Mouse (Mus musculus): ENCODE results near the gene Tmem175. TPM values are rescaled to one million over a fixed set of nuclear protein-coding genes. Genes with fewer than 3 reads are reported as not detected.

The Tmem175 gene
- polyA plus RNA-seq, 1 experiment from 2014 or later: 17.8 TPM

DNA sequence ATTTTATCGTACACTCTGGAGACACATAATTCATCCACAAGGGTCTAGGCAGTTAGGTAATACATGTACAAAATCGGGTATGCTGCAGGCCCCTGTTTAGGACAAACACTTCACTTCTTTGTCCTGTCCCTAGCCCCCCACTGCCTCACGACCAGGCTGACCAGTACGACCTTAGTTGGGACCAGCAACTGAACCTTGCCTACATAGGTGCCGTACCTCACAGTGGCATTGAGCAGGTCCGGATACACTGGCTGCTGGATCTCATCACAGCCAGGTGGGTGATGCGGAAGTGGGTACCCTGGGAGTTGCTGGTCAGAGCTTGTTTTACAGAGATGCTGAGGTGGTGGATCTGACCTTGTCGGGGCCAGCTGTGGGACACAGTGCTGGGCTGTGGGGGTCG is 40.4 kb downstream of the Tmem175 start:
- 65% methylated on average over 9 of the region's 9 CpGs for WGBS (ENCODE audit: insufficient replicate concordance)
- Histone ChIP-seq H3K27ac (peak overlapping the region; percentile 89), H3K9me3 (replicated peaks) (no peaks in the 10 kb centered on the region), H3K4me2 (peak overlapping the region; percentile 82), H3K36me3 (peaks cover 30% of the 10 kb centered on the region), H3K4me3 (peak overlapping the region; percentile 69), H3K27me3 (replicated peaks) (peaks cover 2% of the 10 kb centered on the region; the same call in 1 of the 2 replicates), H3K9ac (peak overlapping the region; percentile 81), H3K4me1 (peaks cover 62% of the 10 kb centered on the region)
- ATAC-seq: no peak

DNA sequence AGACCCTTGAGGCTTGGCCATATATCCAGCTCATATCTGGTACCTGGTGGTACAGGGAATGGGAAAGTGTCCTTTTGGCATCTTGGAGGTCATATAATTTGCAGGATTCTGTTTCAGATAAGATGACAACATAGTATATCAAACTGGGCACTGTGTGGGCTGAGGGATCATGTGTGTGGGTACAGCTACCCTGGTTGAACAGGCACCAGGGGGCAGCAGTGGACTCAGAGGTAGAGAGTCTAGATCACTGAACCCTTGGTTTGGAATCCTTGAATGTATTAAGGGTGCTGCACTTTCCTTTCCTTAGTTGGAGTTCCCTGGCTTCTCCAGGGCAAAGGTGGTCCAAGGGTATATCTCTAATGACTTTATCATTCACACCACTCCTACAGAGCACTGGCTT is 41.2 kb downstream of the Tmem175 start:
- peak; percentile 40 for ATAC-seq
- H3K4me1 ChIP-seq: peaks cover 70% of the 10 kb centered on the region
- H3K9ac ChIP-seq: no peak overlapping the region
- no peaks in the 10 kb centered on the region for H3K9me3 ChIP-seq (replicated peaks)
- peak overlapping the region; percentile 89; the same call in 1 of the 2 replicates for H3K27ac ChIP-seq
- peak overlapping the region; percentile 82; the same call in 1 of the 2 replicates for H3K4me2 ChIP-seq
- H3K27me3 ChIP-seq (replicated peaks): no peaks in the 10 kb centered on the region
- H3K4me3 ChIP-seq: no peak overlapping the region
- peaks cover 30% of the 10 kb centered on the region for H3K36me3 ChIP-seq

DNA sequence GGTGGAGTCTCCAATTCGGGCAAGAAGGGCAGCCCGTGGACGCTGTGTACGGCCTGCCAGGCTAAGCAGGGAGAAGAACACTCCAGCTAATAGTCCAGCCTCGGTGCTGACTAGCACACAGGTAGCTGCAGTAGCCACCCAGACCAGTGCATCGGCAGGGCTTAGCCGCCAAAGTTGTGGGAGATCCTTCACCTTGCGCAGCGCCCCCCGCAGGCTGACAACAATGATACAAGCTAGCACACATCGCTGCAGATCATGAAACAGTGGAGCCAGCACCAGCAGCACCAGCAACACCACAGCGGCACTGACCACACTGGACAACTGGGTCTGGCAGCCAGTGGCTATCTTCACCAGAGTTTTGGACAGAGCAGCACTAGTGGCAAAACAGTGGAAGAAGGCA is 42.2 kb downstream of the Tmem175 start:
- H3K36me3 ChIP-seq: peaks cover 30% of the 10 kb centered on the region
- no peaks in the 10 kb centered on the region for H3K27me3 ChIP-seq (replicated peaks)
- 88% methylated on average over 12 of the region's 12 CpGs for WGBS (ENCODE audit: insufficient replicate concordance)
- no peak overlapping the region for H3K9ac ChIP-seq
- no peak overlapping the region for H3K4me3 ChIP-seq
- H3K4me1 ChIP-seq: peaks cover 80% of the 10 kb centered on the region
- peak overlapping the region; percentile 49; the same call in 1 of the 2 replicates for H3K27ac ChIP-seq
- no peak for ATAC-seq
- H3K4me2 ChIP-seq: no peak overlapping the region
- no peaks in the 10 kb centered on the region for H3K9me3 ChIP-seq (replicated peaks)

DNA sequence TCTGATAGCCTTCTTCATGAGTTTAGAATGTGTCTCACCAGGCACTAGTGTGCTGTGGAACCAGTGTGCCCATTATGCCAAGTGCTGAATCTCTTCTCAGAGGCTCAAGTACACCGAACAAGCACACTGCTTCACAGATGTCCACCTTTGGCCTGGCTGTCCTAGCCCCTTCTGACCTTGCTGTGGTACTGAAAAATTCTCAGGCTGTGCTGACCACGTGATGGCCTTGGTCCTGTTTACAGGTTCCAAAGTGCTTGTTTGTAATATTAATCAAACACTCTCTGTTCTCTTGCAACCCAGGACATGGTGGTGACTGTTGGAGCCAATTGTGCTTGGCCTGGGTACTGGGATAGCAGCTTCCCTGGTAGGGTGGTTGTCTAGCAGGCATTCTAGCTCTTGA is 45.1 kb downstream of the Tmem175 start:
- H3K27me3 ChIP-seq (replicated peaks): no peaks in the 10 kb centered on the region
- peaks cover 30% of the 10 kb centered on the region for H3K36me3 ChIP-seq
- no peak for ATAC-seq
- H3K4me1 ChIP-seq: peaks cover 92% of the 10 kb centered on the region
- peak overlapping the region; percentile 76 for H3K9ac ChIP-seq
- H3K4me3 ChIP-seq: peak overlapping the region; percentile 57
- 56% methylated on average over 2 of the region's 2 CpGs for WGBS (ENCODE audit: insufficient replicate concordance)
- peak overlapping the region; percentile 96 for H3K27ac ChIP-seq
- peak overlapping the region; percentile 78 for H3K4me2 ChIP-seq
- H3K9me3 ChIP-seq (replicated peaks): no peaks in the 10 kb centered on the region

DNA sequence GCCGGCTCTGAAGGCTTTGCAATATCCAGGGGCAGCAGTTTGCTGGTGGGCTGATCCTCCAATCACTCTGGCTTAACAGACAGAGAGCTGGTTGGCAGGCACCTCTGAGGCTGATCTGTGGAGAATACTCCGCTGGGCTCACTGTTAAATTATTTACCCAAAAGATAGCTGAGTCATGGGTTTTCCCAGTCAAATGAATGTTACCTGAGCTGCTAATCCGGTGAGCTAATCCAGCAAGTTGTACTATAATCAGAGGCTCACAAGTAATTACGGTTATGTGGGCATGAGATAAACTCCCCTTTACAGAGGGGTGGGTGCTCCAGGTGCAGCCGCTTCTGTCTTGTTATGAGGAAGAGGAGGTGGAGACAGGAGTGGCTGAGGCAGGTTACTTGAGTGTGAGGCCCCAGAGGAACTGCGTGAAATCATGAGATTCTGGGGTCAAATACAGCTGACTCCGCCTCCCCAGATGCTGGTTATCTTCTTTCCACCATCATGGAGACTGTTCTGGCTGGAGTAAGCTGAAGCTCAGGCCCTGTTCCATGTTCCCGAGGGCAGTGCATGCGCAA is 45.8 kb downstream of the Tmem175 start, which contains the start of gene Slc26a1:
Gene Slc26a1, minus strand, starts transcription at position 319 of the 566 bp plus-strand sequence.
- peak within 1 kb of the TSS; percentile 76 for H3K9ac ChIP-seq
- H3K27ac ChIP-seq: peak within 1 kb of the TSS; percentile 96
- H3K4me3 ChIP-seq: peak within 1 kb of the TSS; percentile 57
- H3K36me3 ChIP-seq: peaks cover 30% of the 10 kb centered on the region
- peaks cover 90% of the 10 kb centered on the region for H3K4me1 ChIP-seq
- H3K27me3 ChIP-seq (replicated peaks): no peaks in the 10 kb centered on the region
- peak; percentile 59 for ATAC-seq
- peak within 1 kb of the TSS; percentile 78 for H3K4me2 ChIP-seq
- 26% methylated on average over 9 of the region's 9 CpGs for WGBS (ENCODE audit: insufficient replicate concordance)
- no peaks in the 10 kb centered on the region for H3K9me3 ChIP-seq (replicated peaks)

DNA sequence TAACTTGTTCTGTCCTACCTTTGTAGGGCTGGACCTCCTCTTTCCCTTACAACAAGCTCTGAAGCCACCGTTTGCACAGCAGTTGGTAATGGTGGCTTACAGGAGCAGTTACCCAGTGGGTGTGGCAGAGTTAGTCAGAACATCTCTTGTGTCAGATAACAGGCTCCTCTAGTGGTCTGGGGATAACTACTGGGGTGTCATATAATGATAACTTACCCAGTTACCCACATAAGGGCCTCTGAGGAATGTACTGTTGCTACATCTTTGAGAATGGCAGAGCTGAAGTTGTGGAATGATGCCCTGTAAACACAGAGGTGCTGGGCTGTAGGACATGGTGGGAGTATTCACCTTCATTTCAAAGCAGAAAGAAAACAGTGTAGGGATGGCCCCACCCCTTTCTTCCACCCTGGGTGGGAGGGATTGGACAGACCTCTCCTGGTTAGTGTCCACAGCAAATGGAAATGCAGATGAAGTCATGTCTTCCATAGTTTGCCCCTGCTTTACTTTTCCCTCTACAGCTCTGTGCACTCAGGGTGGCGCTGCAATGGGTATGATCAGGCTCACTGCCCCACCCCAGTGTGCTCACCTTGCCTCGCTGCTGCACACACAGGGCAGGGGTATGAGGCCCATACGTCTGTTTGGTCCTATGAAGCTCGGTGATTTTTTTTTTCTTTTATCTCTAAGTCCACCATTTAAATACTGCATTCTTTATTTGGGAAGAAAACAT is 47.4 kb downstream of the Tmem175 start:
- H3K9ac ChIP-seq: peak overlapping the region; percentile 76
- peak; percentile 85 for ATAC-seq
- 4% methylated on average over 5 of the region's 5 CpGs for WGBS (ENCODE audit: insufficient replicate concordance)

DNA sequence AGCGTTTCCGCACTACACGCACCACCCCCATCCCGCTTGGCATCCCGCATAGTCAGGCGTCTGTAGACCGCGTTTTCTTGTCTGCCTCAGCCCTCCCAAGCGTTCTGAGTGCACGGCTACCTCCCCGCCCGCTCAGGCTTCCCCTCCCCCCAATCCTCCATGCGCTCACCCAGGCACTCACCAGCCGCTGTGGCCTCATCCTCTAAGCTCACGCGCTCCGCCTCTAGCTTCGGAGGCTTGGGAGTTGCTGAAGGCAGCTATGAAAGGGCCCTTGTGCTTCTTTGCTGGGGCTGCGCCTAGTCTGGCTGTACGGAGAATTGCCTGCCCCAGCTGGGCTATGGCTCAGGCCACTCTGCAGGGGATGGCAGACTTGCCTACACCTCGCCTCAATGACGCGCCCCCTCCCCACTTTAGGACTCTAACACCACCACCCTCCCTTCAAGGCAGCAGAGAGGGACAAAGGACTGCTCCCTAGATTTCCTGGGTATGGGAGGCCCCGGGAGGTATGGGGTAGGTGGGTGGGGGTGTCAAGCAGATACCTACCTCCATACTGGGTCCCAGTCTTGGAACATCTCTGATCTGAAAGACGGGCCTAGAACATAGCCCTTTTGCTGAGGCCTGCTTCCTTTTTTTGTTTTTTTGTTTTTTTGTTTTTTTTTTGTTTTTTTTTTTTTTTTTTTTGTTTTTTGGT is 48.2 kb downstream of the Tmem175 start:
- Histone ChIP-seq H3K27ac (peak overlapping the region; percentile 96), H3K4me2 (peak overlapping the region; percentile 78), H3K4me1 (peaks cover 69% of the 10 kb centered on the region), H3K36me3 (peaks cover 17% of the 10 kb centered on the region), H3K27me3 (replicated peaks) (no peaks in the 10 kb centered on the region), H3K9me3 (replicated peaks) (no peaks in the 10 kb centered on the region), H3K4me3 (peak overlapping the region; percentile 45), H3K9ac (peak overlapping the region; percentile 76)
- peak; percentile 57 for ATAC-seq
- WGBS (ENCODE audit: insufficient replicate concordance): 8% methylated on average over 25 of the region's 25 CpGs

More for the DNA sequence above, 47.4 kb downstream of the Tmem175 start:
- H3K27me3 ChIP-seq (replicated peaks): no peaks in the 10 kb centered on the region
- peaks cover 24% of the 10 kb centered on the region for H3K36me3 ChIP-seq
- peak overlapping the region; percentile 96 for H3K27ac ChIP-seq
- peak overlapping the region; percentile 45 for H3K4me3 ChIP-seq
- peaks cover 76% of the 10 kb centered on the region for H3K4me1 ChIP-seq
- H3K4me2 ChIP-seq: peak overlapping the region; percentile 78
- no peaks in the 10 kb centered on the region for H3K9me3 ChIP-seq (replicated peaks)

DNA sequence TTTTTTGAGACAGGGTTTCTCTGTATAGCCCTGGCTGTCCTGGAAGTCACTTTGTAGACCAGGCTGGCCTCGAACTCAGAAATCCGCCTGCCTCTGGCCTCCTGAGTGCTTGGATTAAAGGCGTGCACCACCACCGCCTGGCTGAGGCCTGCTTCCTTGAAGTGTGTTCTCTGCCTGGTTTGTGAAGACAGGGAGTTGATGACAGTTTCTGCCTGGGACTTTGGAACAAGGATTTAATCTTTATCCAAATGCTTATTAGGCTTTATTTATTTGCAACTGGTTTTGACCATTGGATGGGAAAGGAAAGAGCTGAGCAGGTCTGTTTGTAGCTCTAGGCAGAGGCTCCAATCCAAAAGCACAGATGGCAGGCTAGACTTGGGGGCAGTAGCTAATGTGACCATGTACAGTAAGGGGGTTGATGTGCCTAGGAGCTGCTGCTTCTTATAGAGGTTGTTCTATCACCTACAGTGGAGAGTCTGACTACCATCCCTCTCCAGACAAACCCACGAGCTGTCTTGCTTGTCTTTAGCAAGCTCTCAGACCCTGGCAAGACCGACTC is 48.8 kb downstream of the Tmem175 start:
- Histone ChIP-seq H3K4me3 (no peak overlapping the region), H3K27ac (peak overlapping the region; percentile 39), H3K9ac (no peak overlapping the region), H3K4me1 (peaks cover 65% of the 10 kb centered on the region), H3K36me3 (peaks cover 10% of the 10 kb centered on the region), H3K4me2 (no peak overlapping the region), H3K27me3 (replicated peaks) (no peaks in the 10 kb centered on the region), H3K9me3 (replicated peaks) (no peaks in the 10 kb centered on the region)
- ATAC-seq: no peak
- WGBS (ENCODE audit: insufficient replicate concordance): 79% methylated on average over 6 of the region's 6 CpGs

DNA sequence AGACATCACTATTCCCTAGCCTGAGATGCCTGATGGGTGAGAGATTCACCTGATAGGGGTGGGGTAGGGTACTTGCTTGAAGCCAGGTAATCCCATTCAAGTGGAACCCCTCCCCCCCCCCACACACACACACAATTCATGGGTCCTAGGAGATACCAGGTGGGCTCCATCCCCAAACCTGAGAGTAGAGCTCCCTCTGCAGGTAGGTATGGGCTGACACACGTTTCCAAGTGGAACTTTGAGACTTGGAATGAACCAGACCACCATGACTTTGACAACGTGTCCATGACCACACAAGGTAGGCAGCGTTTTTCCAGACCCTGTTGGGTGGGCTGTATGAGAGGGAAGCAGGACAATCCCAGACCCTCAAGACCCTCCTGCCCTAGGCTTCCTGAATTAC is 50.3 kb downstream of the Tmem175 start:
- H3K4me2 ChIP-seq: no peak overlapping the region
- H3K9me3 ChIP-seq (replicated peaks): no peaks in the 10 kb centered on the region
- H3K27me3 ChIP-seq (replicated peaks): no peaks in the 10 kb centered on the region
- ATAC-seq: no peak
- no peak overlapping the region for H3K9ac ChIP-seq
- H3K4me3 ChIP-seq: no peak overlapping the region
- peaks cover 50% of the 10 kb centered on the region for H3K4me1 ChIP-seq
- 37% methylated on average over 3 of the region's 3 CpGs for WGBS (ENCODE audit: insufficient replicate concordance)
- no peak overlapping the region for H3K27ac ChIP-seq
- 0 out of 2 replicates have a peak, but pooled peaks cover 5% of the 10 kb centered on the region for H3K36me3 ChIP-seq

DNA sequence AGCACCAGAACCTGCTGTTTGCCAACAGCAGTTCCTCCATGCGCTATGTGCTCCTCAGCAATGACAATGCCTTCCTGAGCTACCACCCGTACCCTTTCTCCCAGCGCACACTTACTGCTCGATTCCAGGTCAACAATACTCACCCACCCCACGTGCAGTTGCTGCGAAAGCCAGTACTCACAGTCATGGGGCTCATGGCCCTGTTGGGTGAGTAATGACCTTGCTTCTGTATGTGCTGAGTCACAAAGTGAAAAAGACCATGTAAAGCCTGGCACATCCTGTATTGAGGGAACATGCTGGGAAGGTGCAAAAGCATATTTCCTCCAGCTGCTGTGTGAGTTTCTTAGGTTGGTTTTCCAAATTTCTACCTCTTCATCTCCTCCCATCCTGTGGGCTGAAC is 51.3 kb downstream of the Tmem175 start:
- Histone ChIP-seq H3K4me3 (no peak overlapping the region), H3K9me3 (replicated peaks) (no peaks in the 10 kb centered on the region), H3K36me3 (0 out of 2 replicates have a peak, but pooled peaks cover 5% of the 10 kb centered on the region), H3K27ac (no peak overlapping the region), H3K4me1 (peaks cover 40% of the 10 kb centered on the region), H3K4me2 (no peak overlapping the region), H3K27me3 (replicated peaks) (no peaks in the 10 kb centered on the region), H3K9ac (0 out of 2 replicates have a peak overlapping the region, but pooled peaks have one; percentile 0)
- 83% methylated on average over 6 of the region's 6 CpGs for WGBS (ENCODE audit: insufficient replicate concordance)
- no peak for ATAC-seq

DNA sequence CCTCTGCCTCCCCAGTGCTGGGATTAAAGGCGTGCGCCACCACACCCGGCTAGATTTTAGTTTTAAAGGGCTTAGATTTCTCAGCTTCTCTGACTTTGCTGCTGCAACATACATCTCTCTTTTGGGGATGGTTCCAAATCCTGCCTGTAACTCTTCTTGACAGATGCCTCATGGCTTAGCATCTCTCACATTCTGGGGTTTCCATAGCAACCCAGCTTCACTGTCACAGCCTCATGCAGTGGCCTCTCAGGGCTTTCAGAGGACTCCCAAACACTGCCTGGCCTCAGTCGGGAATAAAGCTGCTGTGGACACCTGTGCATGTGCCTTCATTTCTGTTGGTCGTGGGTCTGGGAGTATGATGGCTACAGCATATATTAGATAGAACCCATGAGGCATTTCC is 59.5 kb downstream of the Tmem175 start:
- no peak overlapping the region for H3K27ac ChIP-seq
- no peak overlapping the region for H3K9ac ChIP-seq
- no peak for ATAC-seq
- peaks cover 10% of the 10 kb centered on the region; the same call in 1 of the 2 replicates for H3K27me3 ChIP-seq (replicated peaks)
- WGBS (ENCODE audit: insufficient replicate concordance): 64% methylated on average over 5 of the region's 5 CpGs
- H3K36me3 ChIP-seq: no peaks in the 10 kb centered on the region
- no peak overlapping the region for H3K4me3 ChIP-seq
- peaks cover 26% of the 10 kb centered on the region for H3K4me1 ChIP-seq
- no peaks in the 10 kb centered on the region for H3K9me3 ChIP-seq (replicated peaks)
- no peak overlapping the region for H3K4me2 ChIP-seq
